Mouse (Mus musculus): ENCODE data around the gene Htra1.

Gene Htra1

DNA sequence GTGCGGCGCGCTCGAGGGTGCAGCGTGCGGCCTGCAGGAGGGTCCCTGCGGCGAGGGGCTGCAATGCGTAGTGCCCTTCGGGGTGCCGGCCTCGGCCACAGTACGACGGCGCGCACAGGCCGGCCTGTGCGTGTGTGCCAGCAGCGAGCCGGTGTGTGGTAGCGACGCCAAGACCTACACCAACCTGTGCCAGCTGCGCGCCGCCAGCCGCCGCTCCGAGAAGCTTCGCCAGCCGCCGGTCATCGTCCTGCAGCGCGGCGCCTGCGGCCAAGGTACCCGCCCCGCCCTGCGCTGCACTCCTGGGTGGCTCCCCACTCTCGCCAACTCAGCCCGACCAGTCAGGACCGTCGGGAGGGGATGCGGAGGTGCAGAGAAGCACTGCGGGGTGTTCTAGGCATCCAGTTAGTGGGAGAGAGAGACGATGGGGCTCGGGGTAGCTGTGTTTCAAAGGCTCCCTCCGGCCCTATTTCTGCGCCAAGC is 601 bp downstream of the Htra1 start:
- DNase-seq = no peak

DNA sequence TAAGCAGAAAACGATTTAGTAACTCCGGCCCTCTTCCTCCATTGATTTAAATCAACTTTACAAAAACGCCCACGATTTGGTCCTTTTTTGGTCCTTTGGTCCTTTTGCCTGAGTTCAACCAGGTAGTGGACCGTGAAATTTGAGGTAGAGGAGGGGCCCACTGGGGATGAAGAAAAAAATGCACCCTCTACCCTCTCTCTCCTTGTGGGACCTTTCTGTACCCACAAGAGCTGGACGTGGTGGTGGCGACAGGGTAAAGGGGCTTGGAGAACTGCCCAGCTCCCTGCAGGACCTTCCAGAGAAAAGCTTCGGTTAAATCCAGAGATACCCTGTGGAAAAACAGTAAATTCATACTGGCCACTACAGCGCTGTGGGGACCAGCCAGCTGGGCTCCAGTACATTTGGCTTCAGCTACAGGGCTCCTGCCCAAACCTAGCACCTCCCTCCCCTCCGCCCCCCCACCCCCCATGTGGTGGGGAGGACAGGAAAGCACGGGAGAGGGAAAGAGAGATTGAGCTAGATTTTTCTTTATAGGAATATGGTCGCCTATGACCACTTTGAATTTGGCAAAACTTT is 1.4 kb downstream of the Htra1 start:
- peak; percentile 25 for DNase-seq

DNA sequence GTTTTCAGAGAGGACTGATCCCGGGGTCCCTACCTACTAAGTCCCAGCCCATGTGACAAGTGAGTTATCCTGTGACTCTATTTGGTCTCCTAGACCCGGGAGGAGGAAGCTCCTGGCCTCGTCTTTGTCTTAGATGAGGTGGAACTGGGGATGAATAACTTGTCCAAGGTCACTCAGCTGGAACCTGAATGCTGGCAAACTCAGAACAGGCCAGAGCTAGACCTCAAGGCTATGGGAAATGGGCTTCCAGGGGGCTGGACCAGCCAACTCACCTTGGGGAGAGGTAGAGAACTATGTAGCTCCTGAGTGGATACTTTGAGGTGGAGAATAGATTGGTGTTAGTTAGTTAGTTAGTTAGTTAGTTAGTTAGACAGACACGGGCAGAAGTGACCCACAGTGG is 2.1 kb downstream of the Htra1 start:
- no peak for DNase-seq

- DNase-seq = no peak
Measured at GRCm38 (mm10) chr7:130938896-130939295, 3.0 kb downstream of the Htra1 start.

GRCm38 (mm10) chr7:130940733-130941132 is 4.8 kb downstream of the Htra1 start:
- no peak for DNase-seq

- no peak for DNase-seq
Measured at GRCm38 (mm10) chr7:130943280-130943895, 7.5 kb downstream of the Htra1 start.

DNA sequence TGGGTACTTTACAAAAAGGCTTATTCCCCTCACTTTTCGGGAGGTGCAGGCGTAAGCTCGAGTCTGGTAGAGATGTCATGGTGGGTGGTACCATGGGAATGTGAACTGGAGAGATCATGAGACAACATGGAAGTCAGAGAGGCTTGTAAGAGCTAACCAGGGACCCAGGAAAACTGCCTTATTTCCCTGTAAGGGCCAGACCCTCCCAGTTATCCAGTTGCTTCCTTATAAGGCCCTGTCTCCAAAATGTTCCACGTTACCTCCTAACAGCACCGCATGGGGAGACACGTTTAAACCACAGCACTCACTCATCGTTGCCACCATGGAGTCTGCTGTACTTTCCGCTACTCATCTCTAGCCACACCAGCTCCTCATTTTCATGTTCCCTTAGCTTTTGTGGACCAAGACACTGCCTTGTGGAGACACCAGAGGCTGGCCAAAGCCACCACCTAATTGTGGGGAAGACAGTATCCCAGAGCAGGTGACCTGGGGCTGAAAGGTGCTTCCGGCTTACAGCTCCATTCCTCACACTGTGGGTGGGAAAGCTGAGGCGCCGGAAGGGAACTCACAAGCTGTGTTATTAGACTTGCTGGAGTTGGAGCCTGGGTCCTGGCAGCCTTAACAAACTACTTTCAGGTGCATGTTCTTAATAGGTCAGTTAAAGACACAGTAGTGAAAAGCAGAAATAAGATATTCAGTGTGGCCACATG is 9.0 kb downstream of the Htra1 start:
- no peak for DNase-seq

DNA sequence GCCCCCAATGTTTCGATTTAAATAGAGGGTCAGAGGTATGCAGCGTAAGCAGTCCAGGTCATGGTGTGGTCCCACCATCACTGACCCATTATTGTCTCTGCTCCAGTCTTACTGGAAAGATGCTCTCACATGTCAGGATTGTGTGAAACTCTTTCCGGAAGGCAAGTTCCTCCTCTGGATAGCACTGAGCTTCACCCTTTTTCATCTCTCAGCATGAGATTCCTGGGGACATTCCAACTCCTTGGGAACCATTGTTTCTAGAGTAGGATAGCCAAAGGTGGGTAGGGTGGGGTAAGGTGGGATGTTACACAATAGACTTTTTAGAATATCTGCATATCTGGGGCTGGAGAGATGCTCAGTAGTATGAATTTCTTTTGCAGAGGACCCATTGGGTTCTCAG is 9.8 kb downstream of the Htra1 start:
- no peak for DNase-seq

DNA sequence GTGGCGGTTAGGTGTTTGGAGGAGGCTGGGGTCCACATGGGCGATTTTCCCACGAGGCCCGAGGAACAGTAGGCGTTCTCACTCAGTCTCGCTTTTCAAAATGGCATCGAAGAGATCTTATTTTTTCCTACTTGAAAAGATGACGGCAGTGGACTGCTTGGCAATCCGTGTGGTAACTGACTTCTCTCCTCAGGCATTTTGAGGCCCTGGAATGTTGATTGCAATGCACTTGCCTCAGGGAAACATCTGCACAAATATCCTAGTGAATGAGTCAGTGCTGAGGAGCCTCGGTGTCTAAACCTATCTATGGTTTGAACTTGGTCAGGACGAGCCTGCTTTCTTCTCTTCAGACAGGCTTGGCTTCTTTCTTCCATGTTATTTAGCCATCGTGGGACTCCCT is 10.4 kb downstream of the Htra1 start:
- DNase-seq = no peak

GRCm38 (mm10) chr7:130948563-130949208 is 12.8 kb downstream of the Htra1 start:
- no peak for DNase-seq

DNA sequence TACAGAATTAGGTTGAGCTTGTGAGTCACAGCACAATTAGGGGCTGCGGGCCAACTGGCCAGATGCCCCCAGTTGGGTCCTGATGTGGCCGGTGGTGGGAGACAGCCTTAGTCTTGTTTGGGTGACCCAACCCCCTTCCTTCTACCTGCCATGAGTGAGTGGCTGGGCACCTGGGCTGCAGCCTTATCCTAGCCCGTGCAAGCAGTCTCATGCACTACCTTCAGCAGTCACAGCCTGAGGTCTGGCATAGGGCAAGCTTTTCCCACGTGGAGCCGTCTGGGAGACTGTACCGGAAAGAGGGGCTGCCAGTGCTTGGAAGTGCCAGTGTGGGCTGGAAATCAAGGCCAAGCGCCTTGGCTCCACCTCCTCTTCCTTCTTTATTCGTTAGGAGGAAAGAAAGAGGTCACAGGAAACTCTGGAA is 13.4 kb downstream of the Htra1 start:
- peak; percentile 78 for DNase-seq

DNA sequence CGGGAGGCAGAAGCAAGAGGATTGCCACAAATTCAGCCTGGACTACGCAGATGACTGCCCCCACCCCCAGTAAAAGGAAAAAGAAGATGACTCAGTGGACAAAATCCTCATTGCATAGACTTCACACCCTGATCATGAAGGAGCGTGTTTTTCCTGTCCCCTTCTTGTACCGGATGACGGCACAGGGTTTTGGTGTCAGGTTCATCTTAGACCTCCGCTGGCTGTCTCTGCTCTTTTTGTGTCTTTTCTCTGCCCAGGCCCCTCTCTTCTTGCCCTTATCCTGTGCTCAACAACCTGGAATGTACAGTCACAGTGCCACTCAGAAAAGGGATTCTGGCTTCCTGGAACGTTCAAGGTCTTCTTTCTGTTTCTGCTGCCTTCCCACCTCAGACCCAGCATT is 14.6 kb downstream of the Htra1 start:
- DNase-seq = no peak

DNA sequence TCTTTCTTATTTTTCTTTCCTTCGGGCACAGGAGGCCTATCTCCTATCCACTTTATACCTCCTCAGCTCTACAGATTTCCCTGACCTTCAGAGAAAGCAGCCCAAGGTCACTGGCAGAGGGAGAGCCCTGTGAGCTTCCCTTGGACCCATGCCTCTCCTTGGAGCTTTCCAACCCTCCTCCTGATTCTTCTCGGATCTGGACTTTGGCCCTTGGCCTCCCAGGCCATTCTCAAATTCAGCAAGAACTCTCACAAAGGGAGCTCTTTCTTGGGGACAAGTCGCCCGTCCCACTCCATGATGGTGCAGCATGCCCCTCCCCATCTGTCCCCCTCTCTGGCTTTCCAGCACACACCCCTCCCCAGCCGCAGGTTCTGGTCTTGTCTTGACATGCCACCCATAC is 15.1 kb downstream of the Htra1 start:
- DNase-seq = peak; percentile 50

GRCm38 (mm10) chr7:130953376-130953775 is 17.5 kb downstream of the Htra1 start:
- no peak for DNase-seq

GRCm38 (mm10) chr7:130954177-130954601 is 18.3 kb downstream of the Htra1 start:
- DNase-seq = peak; percentile 74

- no peak for DNase-seq
Measured at GRCm38 (mm10) chr7:130958551-130958950, 22.6 kb downstream of the Htra1 start.

- DNase-seq = no peak
Measured at GRCm38 (mm10) chr7:130959868-130960267, 24.0 kb downstream of the Htra1 start.

DNA sequence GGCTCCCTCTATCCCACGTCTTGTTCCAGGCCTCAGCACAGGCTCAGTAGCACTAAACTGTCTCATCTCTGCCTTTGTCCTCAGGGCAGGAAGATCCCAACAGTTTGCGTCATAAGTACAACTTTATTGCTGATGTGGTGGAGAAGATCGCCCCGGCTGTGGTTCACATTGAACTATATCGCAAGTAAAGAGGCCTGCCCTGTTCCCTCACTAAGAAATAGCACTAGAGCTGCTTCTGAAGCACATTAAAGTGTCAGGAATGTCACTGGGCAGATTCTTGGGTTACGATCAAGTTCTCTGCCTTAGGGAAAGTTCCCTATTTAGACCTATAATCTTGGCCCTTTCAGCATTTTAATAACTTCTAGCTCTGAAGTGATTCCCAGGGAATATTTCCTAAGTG is 25.5 kb downstream of the Htra1 start:
- no peak for DNase-seq

DNA sequence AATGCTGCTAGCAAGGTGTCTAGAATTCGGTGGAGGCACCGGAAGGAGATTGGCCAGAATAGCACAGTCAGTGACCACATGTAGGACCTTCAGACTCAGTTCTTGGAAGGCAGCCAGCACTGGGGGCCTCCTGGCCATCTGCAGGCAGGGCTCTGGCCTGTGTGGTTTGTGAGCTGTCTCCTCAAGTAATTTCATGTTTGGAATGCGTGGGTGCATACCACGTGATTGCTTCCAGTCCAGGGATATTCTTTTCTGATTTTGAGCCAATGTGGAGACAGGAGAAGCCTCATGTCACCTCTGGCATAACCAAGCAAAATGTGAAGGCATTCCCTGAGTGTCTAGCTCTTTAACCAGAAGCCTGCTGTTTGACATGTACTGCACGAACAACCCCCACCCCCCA is 28.8 kb downstream of the Htra1 start:
- DNase-seq = peak; percentile 82

GRCm38 (mm10) chr7:130965396-130965795 is 29.5 kb downstream of the Htra1 start:
- DNase-seq = no peak

DNA sequence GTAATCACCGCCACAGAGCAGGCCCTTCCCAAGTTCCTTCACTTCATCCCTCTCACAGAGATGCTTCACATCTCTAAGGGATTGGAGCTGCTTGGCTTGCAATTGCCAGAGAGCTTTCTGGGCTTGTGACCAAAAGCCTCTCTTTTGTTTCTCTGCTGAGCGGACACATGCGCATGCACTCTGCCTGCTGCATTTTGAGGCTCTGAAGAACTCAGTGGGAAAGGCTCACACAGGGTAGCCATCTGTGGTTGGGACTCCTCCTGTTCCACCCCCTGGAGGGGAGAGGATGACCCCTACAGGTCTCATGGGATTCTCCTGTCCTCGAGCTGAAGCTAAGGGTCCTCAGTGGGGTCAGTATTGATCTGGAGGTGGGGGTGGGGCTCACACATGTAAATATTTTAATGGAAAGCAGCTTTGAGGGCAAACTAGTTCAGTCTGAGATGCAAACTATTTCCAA is 30.0 kb downstream of the Htra1 start:
- DNase-seq = peak; percentile 67

DNA sequence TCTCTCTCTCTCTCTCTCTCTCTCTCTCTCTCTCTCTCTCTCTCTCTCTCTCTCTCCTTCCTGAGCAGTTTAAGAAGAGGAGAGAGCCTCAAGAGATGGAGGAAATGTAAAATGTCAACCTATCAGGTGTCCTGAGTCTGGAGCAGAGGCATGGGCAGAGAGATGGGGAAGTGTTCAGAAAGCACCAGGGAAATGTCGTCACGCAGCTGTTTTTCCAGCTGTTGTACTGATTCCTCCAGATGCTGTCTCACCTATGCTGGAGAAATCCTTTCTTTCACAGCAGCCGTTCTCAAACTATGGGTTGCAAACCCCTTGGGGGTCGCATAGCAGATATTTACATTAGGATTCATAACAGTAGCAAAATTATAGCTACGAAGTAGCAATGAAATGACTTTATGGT is 30.5 kb downstream of the Htra1 start:
- DNase-seq = no peak

DNA sequence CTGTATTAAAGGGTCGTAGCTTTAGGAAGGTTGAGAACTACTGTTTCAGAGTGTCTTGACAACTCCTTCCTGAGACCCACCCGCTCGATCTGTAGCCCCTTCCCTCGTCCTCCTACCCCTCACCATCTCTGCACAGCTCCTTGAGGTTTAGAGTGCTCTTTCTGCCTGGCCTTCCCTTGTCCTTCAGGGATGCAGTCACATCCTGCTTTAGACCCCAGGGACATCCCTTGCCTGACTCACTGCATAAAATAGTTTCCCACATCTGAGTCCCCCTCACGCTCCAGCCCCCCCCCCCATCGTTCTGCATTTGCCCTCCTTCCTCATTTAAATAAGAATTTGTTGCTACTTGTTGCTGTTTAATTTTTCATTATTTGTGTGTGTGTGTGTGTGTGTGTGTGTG is 31.0 kb downstream of the Htra1 start:
- no peak for DNase-seq

DNA sequence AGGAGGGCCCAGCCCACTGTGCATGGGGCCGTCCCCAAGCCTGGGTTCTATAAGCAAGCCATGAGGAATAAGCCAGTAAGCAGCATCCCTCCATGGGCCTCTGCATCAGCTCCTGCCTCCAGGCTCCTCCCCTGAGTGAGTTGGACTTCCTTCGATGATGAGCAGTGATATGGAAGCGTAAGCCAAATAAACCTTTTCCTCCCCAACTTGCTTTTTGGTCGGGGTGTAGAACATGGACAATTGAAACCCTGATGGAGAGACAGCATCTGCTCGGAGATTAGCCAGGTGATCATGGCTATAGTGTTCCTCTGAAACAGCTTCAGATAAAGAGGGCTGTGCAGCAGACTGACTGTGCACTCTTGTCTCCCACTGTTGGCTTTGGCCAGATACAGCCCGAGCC is 32.0 kb downstream of the Htra1 start:
- DNase-seq = no peak
